Mouse (Mus musculus): ENCODE results near the gene Mex3d.

DNA sequence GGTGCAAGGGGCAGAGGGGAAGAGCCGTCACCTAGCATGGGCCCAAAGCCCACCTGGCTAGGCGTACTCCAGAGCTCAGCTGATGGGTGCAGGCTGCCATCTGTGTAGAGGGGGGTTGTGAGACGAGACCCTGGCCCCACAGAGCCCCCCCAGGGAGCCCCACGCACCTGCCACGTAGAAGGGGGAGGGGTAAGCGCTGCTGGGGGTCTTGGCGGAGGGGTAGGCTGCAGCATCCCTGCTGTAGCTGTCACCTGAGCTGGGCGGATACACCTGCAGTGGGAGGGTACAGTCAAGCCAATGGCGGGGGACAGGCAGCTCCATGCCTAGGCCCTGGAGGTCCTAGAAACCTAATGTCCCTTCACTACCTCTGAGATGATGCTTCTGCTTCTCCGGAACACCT is 29.9 kb upstream of the Mex3d start:
- TF ChIP-seq POLR2A (IDR thresholded peaks at IDR 0.05; ENCODE audit: insufficient read depth, low read depth, low read length) (no peak), CTCF (IDR thresholded peaks at IDR 0.05; ENCODE audit: insufficient read depth, low read depth, low read length) (no peak)

Measured in olfactory bulb, adult 2 months (tissue).